Mouse (Mus musculus) induced T-regulatory cell, adult 2 months (primary cell): ENCODE measurements around the gene Ncoa1.
A peak's percentile ranks its signal among the peaks of the same experiment; 100 is the strongest.
"Not testable (repeated sequence)": the region's sequence is repeated elsewhere in the genome, so short reads cannot be mapped to it uniquely, and the experiment has no call there.

Source experiments
- DNase-seq: peaks from one replicate; pipeline ENCODE4 v3.0.0-alpha.2; 2012; ENCODE audit warnings: low read depth

Gene Ncoa1

DNA sequence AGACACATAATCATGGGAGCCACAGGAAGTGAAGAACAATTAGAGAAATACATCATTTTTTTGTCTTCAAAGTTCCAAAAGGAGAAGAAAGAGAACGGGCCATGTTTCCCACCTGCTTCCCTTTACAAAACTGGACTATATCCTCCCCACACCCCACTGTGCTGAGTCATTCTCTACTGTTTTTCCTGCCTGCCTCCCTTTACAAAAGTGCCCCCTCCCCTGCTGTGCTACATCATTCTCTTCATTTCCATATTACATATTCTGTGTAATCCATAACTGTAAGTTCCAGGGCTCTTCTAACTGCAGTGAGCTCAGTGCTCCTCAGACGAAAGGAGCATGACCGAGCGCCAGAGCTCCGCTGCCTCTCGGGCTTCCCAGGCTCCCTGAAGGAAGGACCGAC lies 80.8 kb downstream of the Ncoa1 start:
- DNase-seq, result no peak

DNA sequence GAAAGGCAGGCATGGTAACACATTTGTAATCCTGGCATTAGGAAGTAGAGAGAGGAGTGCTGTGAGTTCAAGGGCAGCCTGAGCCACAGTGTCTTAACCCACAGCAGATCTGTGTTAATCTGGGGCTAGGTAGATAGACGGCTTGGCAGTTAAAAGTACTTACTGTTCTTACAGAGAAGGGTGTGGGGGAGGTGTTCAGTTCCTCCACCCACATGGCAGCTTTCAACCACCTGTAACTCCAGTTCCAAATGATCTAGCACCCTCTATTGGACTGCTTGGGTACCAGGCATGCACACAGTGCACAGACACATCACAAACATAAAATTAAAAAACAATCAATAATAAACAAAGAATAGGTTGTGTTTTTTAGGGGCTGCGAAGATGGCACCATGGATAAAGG lies 84.4 kb downstream of the Ncoa1 start:
- DNase-seq, result peak; percentile 28

DNA sequence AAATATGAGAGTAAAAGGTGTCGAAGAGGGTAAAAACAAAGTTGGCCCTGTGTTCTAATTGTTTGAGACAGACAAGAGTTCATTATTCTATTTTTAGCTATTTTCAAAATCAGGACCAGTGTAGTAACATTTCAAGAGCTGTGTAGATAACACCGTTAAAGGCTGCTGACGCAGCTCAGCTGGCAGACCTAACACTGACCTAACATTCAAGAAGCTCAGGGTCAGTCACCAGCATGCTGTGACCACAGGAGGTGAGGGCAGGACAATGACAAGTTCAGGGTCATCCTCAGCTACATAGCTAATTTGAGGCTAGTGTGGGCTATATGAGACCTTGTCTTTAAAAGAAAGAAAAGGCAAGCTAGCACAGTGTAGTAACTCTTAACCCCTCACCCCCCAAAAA lies 84.9 kb downstream of the Ncoa1 start:
- DNase-seq, result no peak

DNA sequence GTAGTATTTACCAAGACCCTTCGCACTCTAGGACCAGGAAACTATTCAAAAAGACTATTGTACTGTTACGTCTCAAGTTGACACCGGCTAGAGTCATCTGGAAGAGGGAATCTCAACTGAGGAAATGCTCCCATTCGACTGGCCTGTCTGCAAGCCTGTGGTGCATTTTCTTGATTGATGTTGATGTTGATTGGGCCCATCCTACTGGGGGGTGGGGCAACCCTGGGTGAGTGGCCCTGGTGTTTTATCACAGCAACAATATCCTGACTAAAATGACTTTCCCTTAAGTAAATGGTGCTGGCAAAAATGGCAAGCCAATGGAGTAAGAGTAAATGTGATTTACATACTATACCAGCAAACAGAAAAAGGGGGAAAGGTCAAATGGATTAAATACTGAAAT lies 85.7 kb downstream of the Ncoa1 start:
- DNase-seq, result no peak

DNA sequence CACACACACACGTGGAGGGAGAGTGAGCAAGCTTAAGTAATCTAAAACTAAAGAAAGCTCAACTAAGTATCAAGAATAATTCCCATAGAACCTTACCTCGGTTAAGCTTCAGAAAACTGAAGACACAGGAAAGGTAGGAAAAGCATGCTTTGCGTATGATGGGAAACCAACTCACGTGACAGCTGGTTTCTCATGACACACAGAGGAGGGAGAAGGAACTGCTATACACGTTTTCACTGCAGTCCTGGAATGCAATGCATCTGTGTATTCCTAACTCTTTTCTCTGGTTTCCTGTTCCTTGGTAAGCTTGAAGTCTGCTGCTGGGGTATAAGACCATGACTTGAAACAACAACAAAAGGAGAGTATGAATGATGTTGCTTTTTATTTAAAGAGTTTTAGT lies 86.3 kb downstream of the Ncoa1 start:
- no peak for DNase-seq

DNA sequence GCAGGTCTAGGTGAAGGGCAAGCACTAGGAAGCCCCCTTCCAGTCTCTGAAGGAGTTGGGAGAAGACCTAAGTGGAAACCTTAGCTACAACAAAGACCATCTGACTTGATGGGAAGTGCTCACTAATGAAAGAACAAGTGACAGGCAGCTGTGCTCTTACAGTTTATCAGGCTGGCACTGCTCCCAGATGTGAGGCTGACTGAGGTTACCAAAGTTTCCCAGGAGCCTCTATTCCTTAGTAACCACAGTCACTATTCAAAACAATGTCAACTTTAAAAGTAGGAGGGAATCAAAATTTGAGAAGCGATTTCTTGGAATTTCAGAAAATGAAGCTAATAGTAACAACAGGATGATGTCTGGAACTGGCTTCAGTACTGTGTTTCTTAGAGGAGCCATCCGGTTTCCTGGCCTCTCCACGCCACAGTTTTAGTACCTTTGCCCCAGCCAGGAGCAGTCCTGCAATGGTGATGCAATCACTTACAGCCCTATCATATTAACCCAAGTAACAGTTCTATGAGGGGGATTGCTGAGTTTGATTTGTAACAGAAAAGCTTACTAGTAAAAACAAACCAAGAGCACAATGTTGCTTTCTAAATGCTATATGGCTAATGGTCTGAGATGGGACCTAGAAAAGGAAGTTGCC lies 90.8 kb downstream of the Ncoa1 start:
- no peak for DNase-seq

DNA sequence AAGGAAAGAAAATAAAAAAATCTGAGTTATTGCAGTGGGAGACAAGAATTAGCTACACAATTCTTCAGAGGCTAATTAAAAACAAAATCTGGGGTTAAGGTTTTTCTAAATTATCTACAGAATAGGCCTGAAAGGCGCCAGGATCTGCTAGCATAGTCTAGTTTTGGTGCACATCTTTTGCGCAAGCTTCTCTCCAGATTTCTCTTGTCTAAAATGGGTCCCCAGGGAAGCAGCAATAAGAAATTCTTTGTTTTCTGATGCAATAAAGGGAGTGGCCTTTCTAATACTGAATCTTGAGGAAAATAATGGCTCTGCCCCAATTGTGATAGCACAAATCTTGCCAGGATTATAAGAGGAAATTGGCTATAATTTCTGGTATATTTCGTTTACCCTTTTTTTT lies 93.9 kb downstream of the Ncoa1 start:
- DNase-seq, result no peak

DNA sequence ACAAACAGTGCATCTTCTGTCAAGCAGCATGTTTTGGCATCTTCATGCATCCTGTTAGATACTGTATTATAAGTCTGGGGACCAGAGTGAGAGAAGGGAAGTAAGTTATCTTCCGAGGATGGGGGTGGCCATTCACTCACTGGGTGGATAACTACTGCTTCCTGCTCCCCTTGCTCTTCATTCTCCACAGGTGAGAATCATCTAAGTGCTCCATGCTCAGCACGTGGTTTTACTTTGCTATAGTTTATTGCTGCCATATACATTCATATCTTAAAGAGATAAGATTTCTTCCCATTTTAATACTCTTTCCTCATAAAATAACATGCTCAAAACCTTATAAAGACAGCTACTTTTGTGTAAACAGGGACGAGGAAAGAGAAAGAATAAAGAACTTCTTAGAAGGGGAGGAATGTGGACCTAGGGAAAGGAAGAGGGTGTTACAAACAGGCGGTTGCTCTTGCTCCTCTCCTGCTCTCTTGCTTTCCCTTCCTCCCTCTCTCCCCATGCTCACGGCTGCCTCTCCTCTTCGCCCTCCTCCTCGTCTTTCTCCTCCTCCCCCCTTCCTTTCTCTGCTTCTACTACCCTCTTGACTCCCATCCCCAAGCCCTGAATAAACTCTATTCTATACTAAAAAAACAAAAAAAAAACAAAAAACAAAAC lies 97.6 kb downstream of the Ncoa1 start:
- DNase-seq, result no peak

DNA sequence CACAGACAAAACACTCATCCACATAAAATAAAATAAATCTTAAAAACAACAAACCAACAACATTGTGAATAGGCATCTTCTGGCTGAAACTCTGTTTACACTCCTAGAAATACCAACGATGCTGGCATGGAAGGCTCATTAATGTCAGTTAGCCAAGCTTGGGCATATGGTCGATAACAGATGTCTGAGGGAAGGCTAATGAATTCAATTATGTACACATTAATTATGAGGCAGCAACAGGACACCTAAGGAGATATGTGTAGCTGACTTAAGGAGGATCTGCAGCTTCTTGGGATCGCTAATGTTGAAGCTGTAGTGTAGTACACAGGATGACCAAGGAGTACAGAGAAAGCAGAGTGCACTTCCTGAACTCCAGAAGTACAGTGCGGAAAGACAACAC lies 100.5 kb downstream of the Ncoa1 start:
- DNase-seq, result no peak

DNA sequence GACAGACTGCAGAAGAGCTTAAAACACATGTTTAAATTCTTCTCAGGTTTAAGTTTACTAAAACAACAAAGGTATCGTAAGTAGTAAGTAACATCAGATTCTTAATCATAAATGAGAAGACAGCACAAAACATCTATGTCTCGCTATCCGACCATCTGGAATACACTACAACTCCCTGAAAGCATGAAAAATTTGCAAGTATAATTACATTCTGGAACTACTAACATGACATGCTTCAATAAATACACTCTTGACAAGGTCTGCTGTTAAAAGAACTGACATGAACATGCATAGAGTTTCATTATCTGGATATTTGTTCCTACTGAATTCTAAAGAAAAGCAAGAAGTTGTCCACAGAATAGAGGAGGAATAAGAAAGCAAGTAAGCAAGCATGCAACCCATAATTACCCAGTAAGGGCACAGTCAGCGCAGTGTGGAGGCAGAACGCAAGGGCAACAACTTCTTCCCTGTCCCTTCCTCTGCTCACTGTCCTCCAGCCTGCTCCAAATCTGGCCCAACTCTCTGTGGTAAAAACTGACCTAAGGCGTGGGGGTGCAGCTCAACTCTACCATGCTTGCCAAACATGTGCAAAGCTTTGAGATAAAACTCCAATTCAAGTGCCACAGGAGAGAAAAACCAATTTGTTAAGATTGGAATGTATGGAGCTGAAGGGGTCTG lies 102.0 kb downstream of the Ncoa1 start:
- no peak for DNase-seq

DNA sequence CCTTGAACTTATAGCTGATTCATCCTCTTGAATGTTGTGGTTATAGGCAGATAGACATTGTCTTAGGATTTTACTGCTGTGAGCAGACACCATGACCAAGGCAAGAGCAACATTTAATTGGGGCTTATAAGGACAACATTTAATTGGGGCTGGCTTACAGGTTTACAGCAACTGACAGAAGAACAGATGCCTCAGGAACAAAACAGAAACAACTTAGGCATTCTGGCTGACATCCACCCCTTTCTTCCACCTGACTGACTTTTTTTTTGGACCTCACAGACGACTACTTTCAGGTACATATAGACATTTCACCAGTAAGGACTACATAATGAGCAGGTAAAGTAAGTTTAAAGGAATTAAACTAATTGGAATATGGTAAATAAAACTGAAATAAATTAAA lies 105.6 kb downstream of the Ncoa1 start:
- DNase-seq, result no peak

DNA sequence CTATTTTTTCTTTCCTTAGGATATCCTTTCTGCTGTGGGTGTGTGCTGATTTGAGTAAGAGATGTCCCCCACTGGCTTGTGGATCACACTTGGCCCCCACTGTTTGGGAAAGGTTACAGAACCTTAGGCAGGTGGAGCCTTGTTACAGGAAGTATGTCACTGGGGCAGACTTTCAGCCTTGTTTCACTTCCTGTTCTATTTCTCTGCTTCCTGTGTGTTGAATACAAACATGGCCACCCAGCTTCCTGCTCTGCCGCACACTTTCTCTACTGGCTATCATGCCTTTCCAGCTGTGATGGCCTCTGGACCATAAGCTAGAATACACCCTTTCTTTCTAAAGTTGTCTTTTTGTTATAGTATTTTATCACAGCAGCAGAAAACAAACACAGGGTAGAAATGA lies 111.0 kb downstream of the Ncoa1 start:
- peak; percentile 12 for DNase-seq

DNA sequence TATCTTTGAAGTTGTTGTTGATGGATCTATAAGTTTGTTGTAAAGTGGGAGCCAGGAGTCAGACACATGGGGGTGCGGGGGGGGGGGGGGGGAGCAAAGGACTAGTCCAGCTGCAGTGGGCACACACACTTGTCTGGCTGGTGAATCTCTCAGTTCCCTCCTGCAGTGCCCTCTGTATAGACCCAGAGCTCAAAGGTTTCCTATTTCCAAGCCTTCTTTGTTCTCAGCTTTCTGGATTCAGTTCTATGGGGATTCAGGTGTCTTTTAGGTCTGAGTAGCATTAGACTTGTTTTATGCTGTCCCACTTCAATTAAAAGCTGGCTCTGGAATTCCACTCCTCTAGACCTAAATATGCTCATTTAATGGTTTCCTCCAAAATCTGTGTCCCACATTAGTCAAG lies 117.5 kb downstream of the Ncoa1 start:
- DNase-seq, result no peak

DNA sequence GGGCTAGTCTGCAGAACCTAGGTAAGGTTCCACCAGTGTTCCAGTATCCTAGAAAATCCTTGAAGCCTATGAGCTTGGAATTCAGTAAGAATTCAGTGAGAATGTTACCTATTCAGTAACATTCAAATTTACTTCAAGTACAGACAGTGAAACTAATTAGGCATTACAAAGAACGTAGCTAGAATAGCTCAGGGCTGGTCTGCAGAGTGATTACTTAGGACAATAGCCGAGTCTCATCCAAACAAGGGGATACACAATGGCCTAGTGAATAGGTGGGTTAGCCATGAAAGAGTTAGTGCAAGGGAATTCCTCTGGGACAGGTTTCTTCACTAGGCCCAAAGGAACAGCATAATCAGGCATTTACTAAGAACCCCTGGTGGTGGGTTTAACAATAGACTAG lies 118.3 kb downstream of the Ncoa1 start:
- DNase-seq, result not testable (repeated sequence)

DNA sequence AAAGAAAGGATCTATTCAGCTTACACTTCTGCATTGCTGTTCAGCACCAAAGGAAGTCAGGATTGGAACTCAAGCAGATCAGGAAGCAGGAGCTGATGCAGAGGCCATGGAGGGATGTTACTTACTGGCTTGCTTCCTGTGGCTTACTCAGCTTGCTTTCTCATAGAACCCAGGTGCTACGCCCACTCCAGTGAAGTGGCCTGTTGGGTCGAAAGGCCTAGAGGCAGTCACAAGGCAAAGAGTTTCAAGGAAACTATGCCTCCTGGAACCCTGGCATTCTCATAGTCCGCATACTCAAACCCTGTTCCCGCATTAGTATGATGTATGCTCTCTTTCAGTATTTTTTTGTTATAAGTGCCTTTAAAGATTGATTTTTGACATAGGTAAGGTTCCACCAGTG lies 118.9 kb downstream of the Ncoa1 start:
- no peak for DNase-seq

DNA sequence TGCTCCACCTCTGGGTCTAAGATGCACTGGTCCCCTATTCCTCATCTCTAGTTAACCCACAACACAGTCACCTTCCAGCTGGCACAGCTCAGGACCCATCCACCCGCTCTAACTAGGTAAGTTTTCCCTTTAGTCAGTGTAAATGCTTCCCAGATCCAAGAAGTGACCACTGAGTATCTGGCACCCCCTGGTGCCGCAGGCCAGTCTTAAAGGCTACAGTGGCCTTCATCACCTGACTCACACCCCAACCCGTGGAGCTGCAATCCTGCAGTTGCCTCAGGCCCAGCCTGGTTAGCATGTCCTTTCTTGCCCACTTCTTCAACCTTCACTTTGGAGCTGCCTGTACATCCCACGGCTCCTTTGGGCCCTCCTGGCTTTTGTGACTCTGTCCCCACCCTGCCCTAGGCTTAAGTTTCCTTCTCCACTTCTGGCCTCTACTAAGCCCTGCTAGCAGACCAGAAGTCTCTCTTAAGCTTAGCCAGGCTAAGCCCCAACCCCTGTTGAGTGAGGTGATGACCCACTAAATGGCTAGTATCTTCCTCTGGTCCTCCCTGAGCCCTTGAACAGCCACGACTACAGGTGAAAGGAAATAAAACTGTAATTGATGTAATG lies 120.0 kb downstream of the Ncoa1 start:
- no peak for DNase-seq

DNA sequence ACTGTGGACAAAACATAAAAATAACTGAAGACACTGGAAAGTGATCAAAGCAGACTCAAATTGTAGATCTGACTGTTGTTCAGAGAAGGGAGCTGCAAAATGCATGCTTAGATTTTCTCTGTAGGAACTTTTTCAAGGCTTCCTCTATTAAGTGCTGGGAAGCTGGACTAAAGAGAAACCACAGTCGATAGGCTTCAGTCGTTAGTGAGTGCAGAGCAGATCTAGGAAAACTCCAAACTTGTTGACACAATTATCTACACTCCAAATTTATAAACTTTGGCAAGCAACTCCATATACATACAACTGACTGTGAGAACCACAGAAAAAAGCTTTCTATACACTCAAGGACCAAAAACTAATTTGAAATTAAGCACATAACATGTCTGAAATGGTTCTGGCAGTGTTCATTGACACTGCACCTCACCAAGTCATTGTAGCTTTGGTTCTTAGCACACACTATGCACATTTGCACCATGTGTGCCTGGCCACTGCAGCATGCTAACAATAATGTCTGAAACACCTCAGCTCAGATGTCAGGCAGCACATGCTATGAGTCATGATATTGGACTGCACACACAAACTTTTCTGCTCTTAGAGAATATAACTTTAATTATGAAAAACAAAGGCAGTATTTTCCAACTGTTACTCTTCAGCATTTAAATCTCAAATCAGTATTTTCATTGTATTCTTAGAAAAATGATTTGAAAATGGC lies 121.8 kb downstream of the Ncoa1 start:
- no peak for DNase-seq

DNA sequence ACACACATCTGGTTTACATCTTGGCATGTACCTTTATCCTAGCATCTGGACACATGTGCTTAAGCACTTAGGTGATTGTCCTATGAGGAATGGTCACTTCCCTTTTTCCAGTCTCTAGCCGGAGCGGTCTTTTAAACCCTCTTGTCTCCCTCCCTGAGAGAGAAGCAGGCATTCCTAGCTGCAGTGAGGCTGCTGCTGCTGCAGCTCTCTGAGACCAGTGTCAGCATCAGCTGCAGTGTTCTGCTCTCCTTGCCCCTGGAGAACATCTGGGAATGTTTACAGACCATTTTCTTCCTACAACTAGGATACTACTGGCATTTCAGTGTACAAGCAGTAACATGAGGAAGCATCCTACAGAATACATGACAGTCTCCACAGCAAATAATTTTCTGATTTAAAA lies 133.8 kb downstream of the Ncoa1 start:
- DNase-seq, result no peak

DNA sequence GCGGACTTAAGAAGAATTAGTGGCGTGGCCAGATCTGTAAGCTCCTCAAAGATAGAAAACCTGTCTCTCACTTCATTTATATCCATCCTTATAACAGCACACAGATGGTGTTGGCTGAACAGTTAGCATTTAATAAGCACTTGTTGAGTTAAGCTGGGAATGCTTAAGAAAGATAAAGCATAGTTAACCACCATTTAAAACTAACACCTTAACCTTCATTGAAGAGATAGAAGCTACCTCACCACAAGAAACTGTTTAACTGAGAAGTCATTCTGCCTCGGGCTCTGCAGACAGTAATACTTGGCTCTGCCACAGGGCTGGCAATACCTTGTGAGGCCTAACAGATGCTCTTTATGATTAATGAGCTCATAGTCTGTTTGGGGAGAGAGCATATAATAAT lies 134.9 kb downstream of the Ncoa1 start:
- DNase-seq, result no peak

DNA sequence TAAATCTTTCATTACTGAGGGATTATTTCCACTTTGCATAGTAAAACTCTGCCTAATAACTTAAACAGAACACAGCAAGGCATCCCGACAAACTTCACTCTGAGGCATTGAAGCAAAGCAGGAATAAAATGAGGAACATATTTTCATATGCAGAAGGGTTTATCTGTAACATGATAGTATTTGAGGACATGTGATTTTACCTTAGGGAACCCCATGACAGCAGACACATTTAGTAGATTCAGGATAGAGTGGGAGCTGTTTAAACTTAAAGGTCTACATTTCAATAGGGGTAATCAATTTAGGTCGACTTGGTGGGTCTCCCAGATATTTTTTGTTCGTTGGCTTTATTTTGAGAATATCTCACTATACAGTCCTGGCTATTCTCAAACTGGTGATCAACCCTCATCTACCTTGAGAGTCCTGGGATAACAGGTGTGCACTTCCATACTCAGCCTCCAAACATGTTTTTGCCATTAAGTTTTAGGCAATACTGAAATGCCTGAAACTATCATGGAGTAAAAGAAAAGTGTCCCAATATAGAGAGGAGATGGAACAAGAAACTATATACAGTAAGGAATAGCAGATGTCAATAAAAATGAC lies 136.6 kb downstream of the Ncoa1 start:
- no peak for DNase-seq

DNA sequence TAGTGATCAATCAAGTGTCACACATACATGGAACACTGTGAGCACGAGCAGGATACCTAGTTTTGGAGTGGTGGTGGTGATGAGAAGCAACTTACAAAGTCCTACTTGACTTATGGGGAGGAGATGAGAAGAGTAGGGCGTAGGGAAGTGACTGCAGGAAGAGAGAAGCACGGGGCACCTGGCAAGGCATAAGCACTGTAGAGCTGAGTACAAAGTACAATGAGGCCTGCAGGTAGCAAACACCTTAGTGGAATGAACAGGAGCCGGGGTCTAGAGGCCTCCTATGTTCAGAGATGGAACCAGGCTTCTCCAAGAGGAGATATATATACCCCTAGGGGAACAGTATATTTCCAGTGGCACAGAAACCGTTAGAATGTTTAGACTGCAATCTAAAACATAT lies 153.4 kb downstream of the Ncoa1 start:
- DNase-seq, result no peak

DNA sequence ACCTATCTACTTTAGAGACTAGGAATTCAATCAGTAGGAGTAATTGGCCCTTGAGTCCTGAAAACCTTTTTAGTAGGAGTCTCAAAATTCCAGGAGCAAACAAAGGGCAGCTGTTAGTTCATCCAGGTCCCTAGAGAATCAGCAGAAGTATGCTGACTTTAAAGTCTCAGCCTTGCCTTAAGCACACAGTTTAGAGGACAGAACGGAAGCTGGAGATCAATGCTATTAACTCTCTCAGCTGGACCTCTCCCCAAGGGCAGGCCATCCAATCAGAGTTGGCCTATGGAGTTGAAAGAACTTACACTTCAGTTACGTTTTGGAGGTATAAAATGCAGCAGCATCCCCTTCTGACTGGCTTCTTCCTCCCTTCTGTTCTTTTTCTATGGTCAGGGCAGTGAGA lies 154.8 kb downstream of the Ncoa1 start:
- no peak for DNase-seq
